Mouse (Mus musculus): ENCODE results near the gene Cxcl17. TPM values are rescaled to one million over a fixed set of nuclear protein-coding genes. Genes with fewer than 3 reads are reported as not detected.

The Cxcl17 gene
- polyA plus RNA-seq, 1 experiment from 2014 or later, result 0.52 TPM

DNA sequence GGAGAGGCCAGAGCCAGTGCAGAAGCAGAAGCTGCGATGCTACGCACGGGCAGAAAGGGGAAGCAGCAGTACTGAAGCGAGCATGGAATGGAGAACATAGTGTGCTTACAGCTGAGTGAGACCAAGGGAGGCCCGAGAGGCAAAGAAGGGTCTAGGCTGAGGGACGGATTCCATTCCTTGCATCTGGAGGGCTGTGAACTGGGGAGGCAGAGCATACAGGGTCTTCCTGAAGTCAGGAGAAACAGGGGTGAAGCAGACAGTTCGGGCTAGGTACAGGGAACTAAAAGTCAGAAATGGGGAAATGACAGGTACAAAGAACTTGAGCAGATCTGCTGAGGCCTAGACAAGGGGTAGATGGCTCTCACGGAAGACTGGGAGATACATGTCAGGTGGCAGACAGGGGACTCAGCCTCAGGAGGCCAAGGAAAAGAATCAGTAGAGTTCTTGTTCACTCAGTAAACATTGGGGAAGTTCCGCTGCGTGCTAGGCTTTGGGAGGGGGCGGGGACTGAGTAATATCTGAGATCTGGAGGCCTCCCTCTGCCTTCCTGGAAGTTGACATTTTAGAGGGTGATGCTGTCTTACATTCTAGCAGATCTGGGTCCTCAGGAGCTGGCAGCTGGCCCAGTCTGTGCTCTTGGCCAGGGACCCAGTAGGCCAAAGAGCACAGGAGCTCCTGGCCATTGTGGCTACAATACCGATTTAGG, 26.7 kb downstream of the Cxcl17 start:
- WGBS, result 90% methylated on average over 12 of the region's 12 CpGs

DNA sequence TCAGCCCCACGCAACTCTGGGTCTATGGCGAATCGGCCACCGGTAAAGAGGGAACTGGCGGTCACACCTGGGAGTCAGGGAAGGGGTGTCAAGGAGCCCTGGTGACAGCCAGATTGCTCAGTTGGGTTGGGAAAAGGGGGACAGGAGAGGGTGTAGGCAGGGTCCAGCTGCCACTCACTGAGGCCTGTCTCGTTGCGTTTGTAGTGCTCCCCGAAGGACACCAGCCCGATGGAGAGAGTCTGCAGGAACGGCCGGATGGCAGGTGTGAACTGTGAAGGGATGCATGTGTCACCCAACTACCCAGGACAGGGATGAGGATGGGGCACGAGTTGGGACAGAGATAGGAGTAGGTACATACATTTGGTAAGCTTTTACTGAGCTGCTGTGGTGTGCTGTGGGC, 27.4 kb downstream of the Cxcl17 start:
- 93% methylated on average over 12 of the region's 12 CpGs for WGBS
- H3K36me3 ChIP-seq (replicated peaks), result peaks cover 55% of the 10 kb centered on the region
- ATAC-seq (ENCODE audit: low FRiP score), result no peak

More for the DNA sequence above, 26.7 kb downstream of the Cxcl17 start:
- Histone ChIP-seq H3K27ac (no peak overlapping the region), H3K9ac (no peak overlapping the region), H3K36me3 (replicated peaks) (peaks cover 52% of the 10 kb centered on the region), H3K4me2 (no peak overlapping the region), H3K9me3 (no peaks in the 10 kb centered on the region), H3K27me3 (no peaks in the 10 kb centered on the region), H3K4me1 (peaks cover 10% of the 10 kb centered on the region; the same call in 1 of the 2 replicates), H3K4me3 (replicated peaks) (no peak overlapping the region)
- ATAC-seq (ENCODE audit: low FRiP score), result no peak

GRCm38 (mm10) chr7:25384818-25385217, 27.9 kb downstream of the Cxcl17 start:
- Histone ChIP-seq H3K4me2 (no peak overlapping the region), H3K4me1 (peaks cover 8% of the 10 kb centered on the region), H3K36me3 (replicated peaks) (peaks cover 55% of the 10 kb centered on the region), H3K27me3 (peaks cover 12% of the 10 kb centered on the region), H3K27ac (no peak overlapping the region), H3K9me3 (no peaks in the 10 kb centered on the region), H3K4me3 (replicated peaks) (no peak overlapping the region), H3K9ac (no peak overlapping the region)
- 90% methylated on average over 9 of the region's 9 CpGs for WGBS
- ATAC-seq (ENCODE audit: low FRiP score), result no peak

More for the DNA sequence above, 27.4 kb downstream of the Cxcl17 start:
- Histone ChIP-seq H3K4me3 (replicated peaks) (no peak overlapping the region), H3K4me1 (peaks cover 8% of the 10 kb centered on the region; the same call in 1 of the 2 replicates), H3K27me3 (peaks cover 7% of the 10 kb centered on the region), H3K27ac (no peak overlapping the region), H3K9me3 (no peaks in the 10 kb centered on the region), H3K9ac (no peak overlapping the region), H3K4me2 (no peak overlapping the region)

- no peak overlapping the region for H3K4me2 ChIP-seq
- H3K4me1 ChIP-seq, result peaks cover 12% of the 10 kb centered on the region
- H3K36me3 ChIP-seq (replicated peaks), result peaks cover 55% of the 10 kb centered on the region
- WGBS, result 88% methylated on average over 13 of the region's 13 CpGs
- peaks cover 15% of the 10 kb centered on the region for H3K27me3 ChIP-seq
- no peak overlapping the region for H3K27ac ChIP-seq
- H3K9ac ChIP-seq, result no peak overlapping the region
- no peak overlapping the region for H3K4me3 ChIP-seq (replicated peaks)
- ATAC-seq (ENCODE audit: low FRiP score), result no peak
- no peaks in the 10 kb centered on the region for H3K9me3 ChIP-seq
These were observed 28.4 kb downstream of the Cxcl17 start for GRCm38 (mm10) chr7:25384318-25384717.

- H3K4me1 ChIP-seq, result peaks cover 15% of the 10 kb centered on the region
- no peak overlapping the region for H3K4me2 ChIP-seq
- 81% methylated on average over 4 of the region's 4 CpGs for WGBS
- H3K9ac ChIP-seq, result no peak overlapping the region
- H3K27ac ChIP-seq, result no peak overlapping the region
- H3K27me3 ChIP-seq, result peaks cover 16% of the 10 kb centered on the region
- no peak for ATAC-seq (ENCODE audit: low FRiP score)
- H3K36me3 ChIP-seq (replicated peaks), result peaks cover 55% of the 10 kb centered on the region
- H3K4me3 ChIP-seq (replicated peaks), result no peak overlapping the region
- H3K9me3 ChIP-seq, result no peaks in the 10 kb centered on the region
These were observed 28.8 kb downstream of the Cxcl17 start for GRCm38 (mm10) chr7:25383891-25384290.

GRCm38 (mm10) chr7:25383385-25383784, 29.3 kb downstream of the Cxcl17 start:
- no peak overlapping the region for H3K4me3 ChIP-seq (replicated peaks)
- no peak overlapping the region for H3K27ac ChIP-seq
- H3K4me1 ChIP-seq, result peaks cover 15% of the 10 kb centered on the region
- 89% methylated on average over 7 of the region's 7 CpGs for WGBS
- H3K36me3 ChIP-seq (replicated peaks), result peaks cover 52% of the 10 kb centered on the region
- H3K9me3 ChIP-seq, result no peaks in the 10 kb centered on the region
- ATAC-seq (ENCODE audit: low FRiP score), result no peak
- no peak overlapping the region for H3K9ac ChIP-seq
- peaks cover 21% of the 10 kb centered on the region for H3K27me3 ChIP-seq
- H3K4me2 ChIP-seq, result no peak overlapping the region

DNA sequence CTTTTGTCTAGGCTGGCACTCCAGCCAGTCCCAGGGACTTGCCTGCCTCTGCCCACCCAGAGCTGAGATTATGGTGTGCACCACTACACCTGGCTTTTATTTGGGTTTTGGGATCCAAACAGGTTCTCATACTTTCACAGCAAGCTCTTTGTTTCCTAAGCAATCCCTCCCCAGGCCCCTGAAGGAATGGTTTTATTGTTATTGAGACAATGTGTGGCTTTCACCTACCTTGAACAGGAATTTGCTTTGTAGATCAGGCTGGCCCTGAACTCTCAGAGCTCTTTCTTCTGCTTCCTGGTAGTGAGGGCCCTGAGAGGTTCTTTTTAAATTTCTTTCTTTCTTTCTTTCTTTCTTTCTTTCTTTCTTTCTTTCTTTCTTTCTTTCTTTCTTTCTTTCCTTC, 30.1 kb downstream of the Cxcl17 start:
- peaks cover 43% of the 10 kb centered on the region for H3K36me3 ChIP-seq (replicated peaks)

GRCm38 (mm10) chr7:25381284-25381680, 31.4 kb downstream of the Cxcl17 start:
- no peak overlapping the region for H3K27ac ChIP-seq
- no peak overlapping the region for H3K9ac ChIP-seq
- 25% methylated on average over 3 of the region's 3 CpGs for WGBS
- H3K36me3 ChIP-seq (replicated peaks), result peaks cover 33% of the 10 kb centered on the region
- H3K4me1 ChIP-seq, result peaks cover 18% of the 10 kb centered on the region
- ATAC-seq (ENCODE audit: low FRiP score), result no peak
- H3K9me3 ChIP-seq, result no peaks in the 10 kb centered on the region
- H3K4me2 ChIP-seq, result no peak overlapping the region
- no peak overlapping the region for H3K4me3 ChIP-seq (replicated peaks)
- H3K27me3 ChIP-seq, result peaks cover 24% of the 10 kb centered on the region

More for the DNA sequence above, 30.1 kb downstream of the Cxcl17 start:
- peaks cover 23% of the 10 kb centered on the region for H3K27me3 ChIP-seq
- H3K4me1 ChIP-seq, result peaks cover 15% of the 10 kb centered on the region
- H3K9me3 ChIP-seq, result no peaks in the 10 kb centered on the region
- H3K9ac ChIP-seq, result no peak overlapping the region
- no peak overlapping the region for H3K27ac ChIP-seq
- ATAC-seq (ENCODE audit: low FRiP score), result no peak
- H3K4me2 ChIP-seq, result no peak overlapping the region
- H3K4me3 ChIP-seq (replicated peaks), result no peak overlapping the region

DNA sequence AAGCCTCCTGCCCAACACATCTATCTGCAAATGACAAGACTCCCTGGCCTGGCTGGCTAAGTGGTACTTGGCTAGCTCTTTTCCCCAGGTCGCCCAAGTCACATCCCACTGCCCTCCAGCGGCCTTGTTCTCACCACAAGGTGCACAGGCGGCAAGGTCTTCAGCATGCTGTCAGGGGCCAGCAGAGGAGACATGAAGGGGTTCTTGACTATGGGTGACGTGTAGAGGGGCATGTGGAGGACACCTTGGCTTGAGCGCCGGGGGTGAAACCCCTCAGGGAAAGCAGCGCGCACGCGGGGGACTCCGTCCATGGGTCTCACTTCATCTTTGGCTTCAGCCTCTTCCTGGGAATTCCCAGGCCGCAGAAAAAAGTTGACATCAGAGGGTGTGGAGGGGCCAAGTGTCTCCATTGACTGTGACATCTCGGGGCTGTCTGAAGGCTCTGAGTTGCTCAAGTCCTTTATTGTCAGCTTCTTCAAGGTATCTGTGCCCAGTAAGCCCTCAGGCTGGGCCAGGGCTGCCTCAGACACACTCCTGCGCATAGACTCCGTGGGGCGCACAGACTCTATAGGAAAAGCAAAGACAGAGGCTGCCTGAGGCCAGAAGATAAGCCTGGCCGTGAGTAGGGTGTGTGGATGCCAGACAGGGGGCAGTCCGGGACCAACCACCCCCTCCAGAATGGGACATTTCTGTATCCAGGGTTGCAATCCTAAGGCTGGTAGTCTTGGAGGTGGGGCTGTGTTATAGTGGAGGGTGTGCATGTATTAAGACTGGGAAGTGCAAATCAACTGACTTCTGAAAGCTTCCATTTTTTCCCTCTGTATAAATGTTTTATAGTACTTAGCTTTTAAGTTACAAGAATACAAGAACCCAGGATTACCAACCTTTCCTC, 32.0 kb downstream of the Cxcl17 start:
- Histone ChIP-seq H3K9ac (no peak overlapping the region), H3K4me2 (peak overlapping the region; percentile 77), H3K27me3 (peaks cover 24% of the 10 kb centered on the region), H3K36me3 (replicated peaks) (peaks cover 29% of the 10 kb centered on the region), H3K9me3 (no peaks in the 10 kb centered on the region), H3K4me3 (replicated peaks) (peak overlapping the region; percentile 41), H3K27ac (no peak overlapping the region), H3K4me1 (peaks cover 18% of the 10 kb centered on the region)
- no peak for ATAC-seq (ENCODE audit: low FRiP score)
- 57% methylated on average over 18 of the region's 18 CpGs for WGBS

- peak; percentile 56 for ATAC-seq (ENCODE audit: low FRiP score)
- H3K36me3 ChIP-seq (replicated peaks), result peaks cover 20% of the 10 kb centered on the region
- peak overlapping the region; percentile 77 for H3K4me2 ChIP-seq
- peak overlapping the region; percentile 41 for H3K4me3 ChIP-seq (replicated peaks)
- H3K27me3 ChIP-seq, result peaks cover 24% of the 10 kb centered on the region
- H3K9ac ChIP-seq, result peak overlapping the region; percentile 67
- H3K9me3 ChIP-seq, result no peaks in the 10 kb centered on the region
- WGBS, result under 1% methylated on average over 37 of the region's 42 CpGs
- peaks cover 18% of the 10 kb centered on the region for H3K4me1 ChIP-seq
- H3K27ac ChIP-seq, result no peak overlapping the region
These were observed 32.9 kb downstream of the Cxcl17 start for GRCm38 (mm10) chr7:25379551-25380351.

DNA sequence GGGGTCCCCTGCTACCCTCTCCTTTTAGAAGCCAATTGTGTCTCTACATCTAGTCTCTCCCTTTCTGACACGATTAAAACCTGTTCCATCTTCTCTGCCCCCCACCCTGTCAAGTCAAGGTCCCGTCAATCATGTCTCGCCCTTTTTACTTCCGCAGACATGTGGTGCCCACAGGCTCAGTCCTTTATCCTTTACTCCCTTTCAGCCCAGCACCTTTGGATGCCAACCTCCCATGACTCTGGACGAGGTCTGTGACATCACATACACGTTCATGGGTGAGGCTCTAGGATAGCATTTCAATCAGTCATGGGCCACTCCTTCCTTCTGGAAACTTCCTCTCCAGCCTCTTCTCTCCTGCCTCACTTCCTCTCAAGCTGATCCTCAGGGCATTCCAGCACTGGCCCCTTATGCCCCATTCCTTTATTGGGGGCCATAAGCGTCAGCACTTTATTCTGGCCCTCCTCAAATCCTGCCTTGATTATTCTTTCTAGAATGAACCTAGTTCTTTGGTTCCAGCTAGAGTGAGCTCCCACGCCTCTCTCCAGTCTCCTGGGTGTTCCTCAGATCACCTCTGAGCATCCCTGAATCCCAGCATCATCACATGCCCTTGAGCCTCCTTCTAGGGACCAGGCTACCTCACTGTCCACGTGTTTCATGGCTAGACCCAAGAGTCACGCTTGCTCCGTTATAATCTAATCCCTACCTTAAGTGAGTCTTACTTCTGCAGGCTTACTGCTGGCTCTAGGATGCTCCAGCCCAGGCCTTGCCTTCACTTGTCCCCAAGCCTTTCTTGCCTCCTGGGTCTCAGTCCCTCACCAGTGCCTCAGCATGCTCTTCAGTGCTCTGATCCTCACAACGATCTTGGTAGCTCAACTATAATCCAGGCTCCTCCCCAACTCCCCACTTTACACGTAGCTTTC, 34.2 kb downstream of the Cxcl17 start:
- Histone ChIP-seq H3K27ac (no peak overlapping the region), H3K36me3 (replicated peaks) (peaks cover 9% of the 10 kb centered on the region; the same call in 1 of the 2 replicates), H3K4me3 (replicated peaks) (no peak overlapping the region), H3K9me3 (no peaks in the 10 kb centered on the region), H3K9ac (no peak overlapping the region), H3K27me3 (peaks cover 24% of the 10 kb centered on the region), H3K4me2 (no peak overlapping the region), H3K4me1 (peaks cover 18% of the 10 kb centered on the region)
- ATAC-seq (ENCODE audit: low FRiP score), result no peak
- 85% methylated on average over 13 of the region's 13 CpGs for WGBS

Measured in forebrain, embryonic 12.5 days (tissue).